ENCODE assay signal across 15 mouse cellular contexts in the genomic region with DNA sequence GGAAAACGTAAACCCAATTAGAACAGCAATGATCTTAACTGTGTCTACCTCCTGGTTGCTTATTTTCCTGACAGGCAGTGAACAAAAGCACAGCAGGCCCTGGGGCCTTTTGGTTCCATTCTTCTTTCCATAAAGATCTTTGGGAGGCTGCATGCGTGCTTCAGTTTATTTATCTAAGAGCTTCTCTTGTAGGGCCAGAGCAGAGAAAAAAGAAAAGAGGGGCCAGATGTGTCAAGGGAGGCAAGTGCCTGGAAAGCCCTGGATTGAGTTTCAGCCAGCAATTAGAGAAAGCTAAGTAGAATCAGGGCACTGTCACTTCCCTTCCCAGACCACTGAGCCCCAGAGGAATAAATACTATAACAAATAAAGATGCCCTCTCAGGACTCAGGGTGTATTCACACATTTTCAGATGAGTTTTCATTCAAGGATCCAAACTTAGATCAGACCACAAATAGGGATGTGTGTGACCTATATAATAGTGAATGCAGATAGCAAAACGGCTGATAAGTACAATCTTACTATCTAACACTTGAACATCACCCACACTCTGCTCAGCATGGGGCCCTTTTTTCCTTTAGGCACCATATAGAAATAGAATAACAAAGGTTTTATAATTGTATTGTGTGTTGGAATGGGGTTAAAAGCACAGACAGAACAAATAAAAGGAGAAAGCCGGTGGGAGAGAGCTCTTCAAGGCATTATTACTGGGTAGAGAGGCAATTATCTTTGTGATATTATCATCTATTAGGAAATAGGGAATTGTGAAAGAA.
DNase-seq lines count a peak whose midpoint lies in the region; ATAC-seq and TF ChIP-seq lines count a peak whose summit lies in the region.
"Had no signal": no experiment of that assay in that cellular context is flagged by ENCODE, and none has a peak within 500 bp of the region (broad histone marks: within the 10 kb centered on the region; RNA-seq: fewer than 3 reads in every experiment).

No protein-coding gene starts in this region.

- H3K9ac ChIP-seq in kidney, embryonic 14.5 days (ENCODE audit: low read depth, low read length), result no peak overlapping the region
- H3K9ac ChIP-seq in embryonic facial prominence, embryonic 12.5 days, result no peak overlapping the region
- H3K9ac ChIP-seq in hindbrain, embryonic 12.5 days, result no peak overlapping the region
- H3K9ac ChIP-seq in midbrain, embryonic 16.5 days (ENCODE audit: low read depth, low read length), result no peak overlapping the region
- H3K9ac ChIP-seq in liver, postnatal 0 days (replicated peaks), result no peak overlapping the region
- H3K9ac ChIP-seq: heart, embryonic 13.5 days had no signal

- 22% methylated on average over 4 of the region's 4 CpGs for WGBS in kidney, embryonic 14.5 days
- WGBS in embryonic facial prominence, embryonic 12.5 days, result 26% methylated on average over 4 of the region's 4 CpGs
- WGBS in hindbrain, embryonic 12.5 days, result 10% methylated on average over 4 of the region's 4 CpGs
- WGBS in midbrain, embryonic 16.5 days, result 5% methylated on average over 4 of the region's 4 CpGs
- WGBS in liver, postnatal 0 days (ENCODE audit: insufficient replicate concordance), result 55% methylated on average over 4 of the region's 4 CpGs

- peak; percentile 91; the same call in 1 of the 2 replicates for ATAC-seq in kidney, embryonic 14.5 days (ENCODE audit: low FRiP score, low TSS enrichment)
- ATAC-seq in embryonic facial prominence, embryonic 12.5 days (ENCODE audit: insufficient number of reproducible peaks, insufficient read depth, low FRiP score, low TSS enrichment), result peak; percentile 28; the same call in 1 of the 2 replicates
- peak; percentile 46 for ATAC-seq in hindbrain, embryonic 12.5 days (ENCODE audit: low FRiP score)
- ATAC-seq in midbrain, embryonic 16.5 days, result peak; percentile 54
- no peak for ATAC-seq in liver, postnatal 0 days

- H3K36me3 ChIP-seq in kidney, embryonic 14.5 days (ENCODE audit: control insufficient read depth, insufficient read depth, low read length), result no peaks in the 10 kb centered on the region
- no peaks in the 10 kb centered on the region for H3K36me3 ChIP-seq in embryonic facial prominence, embryonic 12.5 days
- no peaks in the 10 kb centered on the region for H3K36me3 ChIP-seq in hindbrain, embryonic 12.5 days
- no peaks in the 10 kb centered on the region for H3K36me3 ChIP-seq in midbrain, embryonic 16.5 days (ENCODE audit: control insufficient read depth, insufficient read depth, low read length)
- no peaks in the 10 kb centered on the region for H3K36me3 ChIP-seq in liver, postnatal 0 days (replicated peaks; ENCODE audit: insufficient read depth, low read length)
- H3K36me3 ChIP-seq: heart, embryonic 13.5 days; limb, embryonic 10.5 days had no signal

- no peak for DNase-seq in kidney, postnatal 36 days
- no peak for DNase-seq in testis, postnatal 14 days (ENCODE audit: low spot score)
- no peak for DNase-seq in adrenal gland, postnatal 4 days (ENCODE audit: low spot score in 2 of 2)
- no peak for DNase-seq in liver, postnatal 0 days
- DNase-seq: adrenal gland, postnatal 36 days; cerebellum, adult 2 months; gastrocnemius, postnatal 10 days had no signal

- no peak for TF ChIP-seq CTCF in liver, postnatal 0 days (IDR thresholded peaks at IDR 0.05; ENCODE audit: low read depth)

- H3K4me2 ChIP-seq in kidney, embryonic 14.5 days (replicated peaks; ENCODE audit: low read depth, low read length), result no peak overlapping the region
- no peak overlapping the region for H3K4me2 ChIP-seq in embryonic facial prominence, embryonic 12.5 days (replicated peaks)
- no peak overlapping the region for H3K4me2 ChIP-seq in hindbrain, embryonic 12.5 days (replicated peaks)
- H3K4me2 ChIP-seq in midbrain, embryonic 16.5 days (ENCODE audit: low read length), result no peak overlapping the region
- no peak overlapping the region for H3K4me2 ChIP-seq in liver, postnatal 0 days (ENCODE audit: low read depth, low read length)
- H3K4me2 ChIP-seq: heart, embryonic 13.5 days had no signal

- no peaks in the 10 kb centered on the region for H3K9me3 ChIP-seq in kidney, embryonic 14.5 days (ENCODE audit: control insufficient read depth, low read length)
- H3K9me3 ChIP-seq in embryonic facial prominence, embryonic 12.5 days, result no peaks in the 10 kb centered on the region
- H3K9me3 ChIP-seq in hindbrain, embryonic 12.5 days (replicated peaks), result no peaks in the 10 kb centered on the region
- H3K9me3 ChIP-seq in midbrain, embryonic 16.5 days (replicated peaks; ENCODE audit: control insufficient read depth, low read length, poor library complexity, severe bottlenecking), result no peaks in the 10 kb centered on the region
- H3K9me3 ChIP-seq in liver, postnatal 0 days (ENCODE audit: low read length), result no peaks in the 10 kb centered on the region
- H3K9me3 ChIP-seq: heart, embryonic 13.5 days; limb, embryonic 10.5 days; megakaryocyte, embryonic 14.5 days had no signal

- H3K27ac ChIP-seq in kidney, embryonic 14.5 days (ENCODE audit: low read depth, low read length), result no peak overlapping the region
- H3K27ac ChIP-seq in embryonic facial prominence, embryonic 12.5 days, result no peak overlapping the region
- H3K27ac ChIP-seq in hindbrain, embryonic 12.5 days, result no peak overlapping the region
- H3K27ac ChIP-seq in midbrain, embryonic 16.5 days (ENCODE audit: low read length), result peak overlapping the region; percentile 22; the same call in 1 of the 2 replicates
- H3K27ac ChIP-seq in liver, postnatal 0 days (ENCODE audit: low read depth), result no peak overlapping the region
- H3K27ac ChIP-seq: heart, embryonic 13.5 days; layer of hippocampus, adult 2 months; limb, embryonic 10.5 days had no signal

- H3K27me3 ChIP-seq in kidney, embryonic 14.5 days (ENCODE audit: control insufficient read depth, insufficient read depth, low read length), result no peaks in the 10 kb centered on the region
- H3K27me3 ChIP-seq in embryonic facial prominence, embryonic 12.5 days, result no peaks in the 10 kb centered on the region
- H3K27me3 ChIP-seq in hindbrain, embryonic 12.5 days, result no peaks in the 10 kb centered on the region
- no peaks in the 10 kb centered on the region for H3K27me3 ChIP-seq in midbrain, embryonic 16.5 days (ENCODE audit: control insufficient read depth, insufficient read depth, low read depth, low read length)
- no peaks in the 10 kb centered on the region for H3K27me3 ChIP-seq in liver, postnatal 0 days (ENCODE audit: insufficient read depth, low read length)
- H3K27me3 ChIP-seq: heart, embryonic 13.5 days; megakaryocyte, embryonic 14.5 days had no signal

- TF ChIP-seq EP300 in liver, postnatal 0 days (IDR thresholded peaks at IDR 0.05; ENCODE audit: low read depth), result no peak

- no peaks in the 10 kb centered on the region for H3K4me1 ChIP-seq in kidney, embryonic 14.5 days (ENCODE audit: control insufficient read depth, insufficient read depth, low read length)
- H3K4me1 ChIP-seq in embryonic facial prominence, embryonic 12.5 days, result peaks cover 5% of the 10 kb centered on the region; the same call in 1 of the 2 replicates
- peaks cover 7% of the 10 kb centered on the region for H3K4me1 ChIP-seq in hindbrain, embryonic 12.5 days
- peaks cover 13% of the 10 kb centered on the region for H3K4me1 ChIP-seq in midbrain, embryonic 16.5 days (ENCODE audit: control insufficient read depth, insufficient read depth, low read length)
- no peaks in the 10 kb centered on the region for H3K4me1 ChIP-seq in liver, postnatal 0 days (ENCODE audit: insufficient read depth)
- H3K4me1 ChIP-seq: heart, embryonic 13.5 days; megakaryocyte, embryonic 14.5 days had no signal

- no peak overlapping the region for H3K4me3 ChIP-seq in kidney, embryonic 14.5 days (ENCODE audit: low read length)
- no peak overlapping the region for H3K4me3 ChIP-seq in embryonic facial prominence, embryonic 12.5 days
- H3K4me3 ChIP-seq in hindbrain, embryonic 12.5 days, result no peak overlapping the region
- no peak overlapping the region for H3K4me3 ChIP-seq in midbrain, embryonic 16.5 days (ENCODE audit: low read depth, low read length)
- H3K4me3 ChIP-seq in liver, postnatal 0 days (ENCODE audit: low read depth, low read length), result no peak overlapping the region
- H3K4me3 ChIP-seq: heart, embryonic 13.5 days; layer of hippocampus, adult 2 months; limb, embryonic 10.5 days; megakaryocyte, embryonic 14.5 days had no signal
